Mouse (Mus musculus) right cerebral cortex, postnatal 25 days (tissue): Measurements from ENCODE around the gene St6galnac3.

ENCODE experiments used
- DNase-seq: peaks from one replicate; pipeline ENCODE4 v3.0.0; 2022

St6galnac3 gene

GRCm38 (mm10) chr3:153267397-153267796 lies 457.6 kb downstream of the St6galnac3 start:
- DNase-seq = no peak

- DNase-seq = no peak
Observed at GRCm38 (mm10) chr3:153261985-153262384, 463.0 kb downstream of the St6galnac3 start.

- DNase-seq = no peak
Observed at GRCm38 (mm10) chr3:153260225-153260933, 464.6 kb downstream of the St6galnac3 start.

- no peak for DNase-seq
Observed at GRCm38 (mm10) chr3:153255910-153256309, 469.1 kb downstream of the St6galnac3 start.

- DNase-seq = no peak
Observed at GRCm38 (mm10) chr3:153251653-153252052, 473.3 kb downstream of the St6galnac3 start.

GRCm38 (mm10) chr3:153250598-153251257 lies 474.2 kb downstream of the St6galnac3 start:
- DNase-seq = peak; percentile 59

GRCm38 (mm10) chr3:153248866-153249265 lies 476.1 kb downstream of the St6galnac3 start:
- DNase-seq = no peak

GRCm38 (mm10) chr3:153248029-153248428 lies 476.9 kb downstream of the St6galnac3 start:
- no peak for DNase-seq

GRCm38 (mm10) chr3:153242524-153242923 lies 482.4 kb downstream of the St6galnac3 start:
- no peak for DNase-seq

GRCm38 (mm10) chr3:153241134-153241533 lies 483.8 kb downstream of the St6galnac3 start:
- no peak for DNase-seq

- no peak for DNase-seq
Observed at GRCm38 (mm10) chr3:153240366-153240765, 484.6 kb downstream of the St6galnac3 start.

GRCm38 (mm10) chr3:153238381-153238780 lies 486.6 kb downstream of the St6galnac3 start:
- peak; percentile 78 for DNase-seq

GRCm38 (mm10) chr3:153236262-153236661 lies 488.7 kb downstream of the St6galnac3 start:
- no peak for DNase-seq

- DNase-seq = no peak
Observed at GRCm38 (mm10) chr3:153222611-153223402, 502.2 kb downstream of the St6galnac3 start.

GRCm38 (mm10) chr3:153219391-153219790 lies 505.6 kb downstream of the St6galnac3 start:
- DNase-seq = no peak

GRCm38 (mm10) chr3:153208186-153208585 lies 516.8 kb downstream of the St6galnac3 start:
- no peak for DNase-seq

GRCm38 (mm10) chr3:153204046-153204445 lies 520.9 kb downstream of the St6galnac3 start:
- peak; percentile 43 for DNase-seq

- peak; percentile 51 for DNase-seq
Observed at GRCm38 (mm10) chr3:153201835-153202234, 523.1 kb downstream of the St6galnac3 start.

- DNase-seq = no peak
Observed at GRCm38 (mm10) chr3:153200801-153201200, 524.2 kb downstream of the St6galnac3 start.

GRCm38 (mm10) chr3:153200076-153200475 lies 524.9 kb downstream of the St6galnac3 start:
- no peak for DNase-seq

- no peak for DNase-seq
Observed at GRCm38 (mm10) chr3:153199251-153199650, 525.7 kb downstream of the St6galnac3 start.

GRCm38 (mm10) chr3:153198514-153198913 lies 526.5 kb downstream of the St6galnac3 start:
- DNase-seq = no peak

GRCm38 (mm10) chr3:153193025-153193424 lies 531.9 kb downstream of the St6galnac3 start:
- DNase-seq = no peak

- DNase-seq = no peak
Observed at GRCm38 (mm10) chr3:153190742-153191141, 534.2 kb downstream of the St6galnac3 start.
